Mouse (Mus musculus): ENCODE data around the gene 9230102O04Rik.

The 9230102O04Rik gene

DNA sequence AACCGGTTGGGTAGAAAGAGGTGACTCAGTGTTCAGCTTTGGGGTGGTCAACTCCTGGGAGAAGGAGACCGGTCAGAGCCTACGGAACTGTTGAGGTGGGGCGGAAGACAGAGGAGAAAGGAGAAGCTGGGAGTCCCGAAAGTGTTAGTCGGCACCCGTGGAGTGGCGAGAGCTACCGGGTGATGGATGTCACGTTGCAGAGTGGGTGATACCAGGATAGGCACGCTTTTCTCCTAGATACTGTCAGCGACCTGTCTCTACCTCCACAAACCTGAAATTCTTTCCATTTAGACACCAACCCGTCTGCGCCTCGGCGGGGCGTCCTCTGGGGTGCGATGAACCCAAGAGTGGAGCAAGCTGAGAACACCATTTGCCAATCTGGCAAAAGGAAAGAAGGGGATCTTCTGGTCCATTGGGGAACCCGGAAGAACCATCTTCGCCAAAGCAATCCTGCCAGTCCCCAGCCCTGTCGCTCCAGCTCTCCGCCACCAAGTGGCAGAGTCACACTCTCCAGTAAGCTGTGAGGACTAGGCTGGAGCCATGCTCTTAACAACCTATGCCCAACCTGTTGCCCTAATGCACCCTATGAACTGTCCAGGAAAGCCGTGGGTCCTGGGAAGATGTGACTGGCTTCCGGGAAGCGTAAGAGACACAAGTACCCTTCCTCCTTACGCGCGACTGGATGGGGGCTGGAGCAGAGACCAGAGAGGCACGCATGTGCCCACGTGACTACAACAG lies at the start of gene 9230102O04Rik:
9230102O04Rik (minus strand) TSS at position 628 of the 738 bp plus-strand sequence.
- in situ Hi-C loops (cut with MboI, MseI), result loop anchor here (5.0 to 10.0 kb wide), 2 partner anchors 317 to 534 kb away; no protein-coding TSS in a partner anchor

GRCm38 (mm10) chr2:9935965-9936364 lies 46.6 kb upstream of the 9230102O04Rik start:
- in situ Hi-C loops (cut with MboI, MseI), result no loop called here

GRCm38 (mm10) chr2:9926905-9927283 lies 37.6 kb upstream of the 9230102O04Rik start:
- in situ Hi-C loops (cut with MboI, MseI), result no loop called here

- in situ Hi-C loops (cut with MboI, MseI), result no loop called here
These were observed 37.0 kb upstream of the 9230102O04Rik start for GRCm38 (mm10) chr2:9926194-9926904.

DNA sequence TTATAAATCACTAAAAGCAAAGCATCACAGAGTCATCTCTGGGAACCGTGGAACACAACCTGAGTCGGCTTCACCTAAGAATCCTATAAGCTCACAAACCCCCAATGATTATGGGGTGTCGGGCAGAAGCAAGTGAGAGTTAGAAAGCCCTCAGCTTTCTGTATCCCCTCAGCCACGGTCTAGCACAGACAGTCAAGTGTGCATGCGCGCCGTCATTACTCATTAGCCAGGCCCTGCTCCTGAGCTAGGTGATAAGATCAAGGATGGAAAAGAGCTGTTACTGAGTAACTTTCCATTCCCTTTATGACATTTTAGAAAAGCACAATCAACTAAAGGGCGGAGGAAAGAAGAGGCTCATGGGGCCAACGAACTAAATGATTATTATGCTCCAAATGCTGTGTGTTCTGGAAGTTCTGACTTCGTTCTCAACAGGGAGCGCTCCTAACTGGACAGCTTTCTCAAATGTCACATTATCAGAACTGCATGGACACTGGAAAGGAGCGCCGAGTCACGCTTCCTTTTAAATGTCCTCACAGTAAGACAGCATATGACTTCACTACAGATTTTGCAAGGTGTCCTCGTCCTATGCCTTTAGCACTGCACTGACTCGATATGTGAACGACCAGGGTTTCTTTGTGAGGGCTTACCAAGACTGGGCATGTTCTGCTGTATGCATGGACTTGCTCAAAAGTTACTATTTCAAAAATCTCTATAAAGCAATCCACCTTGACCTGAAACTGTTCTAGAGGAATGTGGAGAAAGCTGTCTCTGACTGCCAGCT lies 29.5 kb upstream of the 9230102O04Rik start:
- in situ Hi-C loops (cut with MboI, MseI), result loop anchor here (25.0 kb wide), 1 partner anchor 368 kb away; no protein-coding TSS in a partner anchor

DNA sequence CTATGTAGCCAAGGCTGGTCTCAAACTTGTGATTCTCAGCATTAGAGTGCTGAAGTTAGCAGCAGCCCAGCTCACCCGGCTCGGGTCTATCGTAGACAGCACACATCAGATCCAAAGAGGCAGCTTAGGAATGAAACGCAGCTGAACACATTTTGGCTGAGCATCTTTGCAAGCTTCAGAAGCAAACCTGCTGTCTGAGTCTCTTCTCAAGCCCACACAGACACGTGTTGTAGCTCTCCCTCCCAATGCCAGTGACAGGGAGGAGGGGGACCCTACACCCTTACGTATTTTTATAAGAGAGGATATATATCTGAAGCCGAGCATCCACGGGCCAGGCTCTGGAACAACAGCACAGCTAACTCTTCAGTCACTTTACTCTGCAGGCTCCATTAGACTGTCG lies 28.3 kb upstream of the 9230102O04Rik start:
- in situ Hi-C loops (cut with MboI, MseI), result loop anchor here (25.0 kb wide), 1 partner anchor 370 kb away; no protein-coding TSS in a partner anchor

GRCm38 (mm10) chr2:9905995-9906394 lies 16.7 kb upstream of the 9230102O04Rik start:
- in situ Hi-C loops (cut with MboI, MseI), result loop anchor here (25.0 kb wide), 1 partner anchor 381 kb away; no protein-coding TSS in a partner anchor

- in situ Hi-C loops (cut with MboI, MseI), result loop anchor here (5.0 to 25.0 kb wide), 2 partner anchors 383 to 1147 kb away; no protein-coding TSS in a partner anchor
These were observed 14.7 kb upstream of the 9230102O04Rik start for GRCm38 (mm10) chr2:9903854-9904560.

- in situ Hi-C loops (cut with MboI, MseI), result no loop called here
These were observed 8.5 kb upstream of the 9230102O04Rik start for GRCm38 (mm10) chr2:9897846-9898245.

DNA sequence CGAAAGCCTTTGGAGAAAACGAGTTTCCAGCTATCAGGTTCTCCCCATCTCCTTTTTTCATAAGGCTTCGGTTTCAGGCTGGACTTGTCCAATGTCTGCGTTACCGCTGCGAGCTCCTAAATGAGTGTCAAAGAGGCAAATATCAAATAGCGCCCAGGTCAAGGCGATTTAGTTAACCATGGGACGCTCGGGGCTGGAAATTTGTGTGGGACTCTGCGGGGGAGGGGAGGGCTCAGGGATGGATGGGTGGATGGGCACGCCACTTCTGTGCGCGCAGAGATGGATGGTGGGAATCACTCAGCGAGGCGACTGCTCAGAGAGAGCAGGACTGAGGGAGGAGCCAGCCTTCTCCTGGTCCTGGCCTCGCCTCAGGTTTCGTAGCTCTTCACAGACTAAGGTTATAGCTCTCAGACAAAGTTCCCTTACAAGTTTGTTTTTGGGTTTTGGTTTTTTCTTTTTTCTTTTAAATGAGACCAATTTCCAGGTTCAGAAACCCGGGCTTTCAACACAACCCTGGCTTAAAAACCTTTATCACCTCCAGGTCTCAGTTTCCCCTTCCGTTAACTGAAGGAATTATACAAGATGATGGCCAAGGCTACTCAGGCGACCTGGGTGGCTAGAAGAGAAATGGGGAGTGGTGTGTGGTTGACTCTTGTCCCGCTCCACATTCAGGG lies 6.9 kb upstream of the 9230102O04Rik start:
- in situ Hi-C loops (cut with MboI, MseI), result no loop called here

- in situ Hi-C loops (cut with MboI, MseI), result loop anchor here (5.0 kb wide), 1 partner anchor 107 kb away; no protein-coding TSS in a partner anchor
These were observed 5.7 kb upstream of the 9230102O04Rik start for GRCm38 (mm10) chr2:9894836-9895593.

GRCm38 (mm10) chr2:9893272-9893953 lies 4.1 kb upstream of the 9230102O04Rik start:
- in situ Hi-C loops (cut with MboI, MseI), result loop anchor here (5.0 kb wide), 1 partner anchor 109 kb away; no protein-coding TSS in a partner anchor

- in situ Hi-C loops (cut with MboI, MseI), result loop anchor here (5.0 kb wide), 1 partner anchor 110 kb away; no protein-coding TSS in a partner anchor
These were observed 3.2 kb upstream of the 9230102O04Rik start for GRCm38 (mm10) chr2:9892541-9892940.

GRCm38 (mm10) chr2:9890906-9891305 lies 1.6 kb upstream of the 9230102O04Rik start:
- in situ Hi-C loops (cut with MboI, MseI), result loop anchor here (5.0 kb wide), 1 partner anchor 111 kb away; no protein-coding TSS in a partner anchor

- in situ Hi-C loops (cut with MboI, MseI), result loop anchor here (5.0 kb wide), 1 partner anchor 112 kb away; no protein-coding TSS in a partner anchor
These were observed 911 bp upstream of the 9230102O04Rik start for GRCm38 (mm10) chr2:9890251-9890650.

- in situ Hi-C loops (cut with MboI, MseI), result loop anchor here (5.0 to 10.0 kb wide), 3 partner anchors 113 to 535 kb away; no protein-coding TSS in a partner anchor
These were observed 377 bp upstream of the 9230102O04Rik start, which contains the start of gene Gata3 for GRCm38 (mm10) chr2:9889651-9890183. Gata3 (minus strand) TSS chr2:9890034.

DNA sequence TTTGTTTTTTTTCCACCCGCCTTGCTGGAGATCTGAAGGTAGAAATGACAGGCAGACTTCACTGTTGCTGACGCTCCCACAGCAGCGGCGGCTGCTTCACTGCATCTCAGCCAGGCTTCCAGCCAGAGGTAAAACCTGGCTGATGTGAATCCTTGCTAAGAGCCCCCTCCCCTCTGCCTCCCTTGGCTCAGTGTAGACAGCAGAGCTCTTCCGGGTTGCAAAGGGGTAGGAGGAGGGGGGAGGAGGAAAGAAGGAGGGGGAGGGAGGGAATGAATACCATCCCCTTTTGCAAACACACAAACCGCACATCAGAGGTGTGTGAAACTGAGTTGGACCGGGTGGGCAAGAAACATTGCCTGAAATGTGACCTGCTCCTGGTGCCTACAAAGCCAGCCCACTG lies 1.7 kb downstream of the 9230102O04Rik start:
- in situ Hi-C loops (cut with MboI, MseI), result loop anchor here (5.0 to 10.0 kb wide), 2 partner anchors 315 to 533 kb away; no protein-coding TSS in a partner anchor
